Mouse (Mus musculus) hindbrain, embryonic 14.5 days (tissue): ENCODE measurements around the gene Fank1. TPM values are rescaled to one million over a fixed set of nuclear protein-coding genes. Genes with fewer than 3 reads are reported as not detected.

ENCODE experiments used
- ATAC-seq: fragments of 200-750 bp; cut with Nextera tagmentation; 2 replicates; pipeline ENCODE4 v1.8.0; 2017; ENCODE audit warnings: moderate number of reproducible peaks, mild to moderate bottlenecking, moderate TSS enrichment, moderate library complexity; ENCODE audit not compliant: low FRiP score
- DNase-seq: peaks from one replicate; pipeline ENCODE4 v3.0.0-alpha.2; 2015; ENCODE audit warnings: low spot score
- H3K27ac ChIP-seq: fragments of 300-500 bp; sonication (generic); 2 replicates; pipeline ENCODE4 v1.5.1; 2014; ENCODE audit warnings: mild to moderate bottlenecking, moderate library complexity
- H3K27me3 ChIP-seq: fragments of 300-500 bp; sonication (generic); 2 replicates; pipeline ENCODE4 v1.6.1; 2014; ENCODE audit warnings: mild to moderate bottlenecking, low read length, mixed read lengths; ENCODE audit not compliant: control insufficient read depth, insufficient read depth
- H3K36me3 ChIP-seq: fragments of 300-500 bp; sonication (generic); replicated peaks from 2 replicates; pipeline ENCODE4 v1.6.1; 2014; ENCODE audit not compliant: control insufficient read depth, insufficient read depth
- H3K4me1 ChIP-seq: fragments of 300-500 bp; sonication (generic); replicated peaks from 2 replicates; pipeline ENCODE4 v1.6.1; 2014; ENCODE audit warnings: antibody characterized with exemption, low read length, mixed read lengths; ENCODE audit not compliant: control insufficient read depth, insufficient read depth
- H3K4me2 ChIP-seq: fragments of 300-500 bp; sonication (generic); replicated peaks from 2 replicates; pipeline ENCODE4 v1.6.1; 2014; ENCODE audit warnings: mild to moderate bottlenecking, moderate library complexity
- H3K4me3 ChIP-seq: fragments of 300-500 bp; sonication (generic); replicated peaks from 2 replicates; pipeline ENCODE4 v1.5.1; 2014; ENCODE audit warnings: mild to moderate bottlenecking, low read length
- H3K9ac ChIP-seq: fragments of 300-500 bp; sonication (generic); 2 replicates; pipeline ENCODE4 v1.6.1; 2014
- H3K9me3 ChIP-seq: fragments of 300-500 bp; sonication (generic); 2 replicates; pipeline ENCODE4 v1.6.1; 2016; ENCODE audit warnings: low read length; ENCODE audit not compliant: control insufficient read depth
- WGBS: fragments of 180-500 bp; shearing (Covaris S2); extraction: QIAGEN DNeasy Blood & Tissue Kit; methylation state at CpG from one replicate; pipeline ENCODE4 v1.1.7; 2014; 5-methylcytosine and 5-hydroxymethylcytosine counted together
- polyA plus RNA-seq: library from polyadenylated mRNA; unstranded; fragments of >200 nt; fragmentation: Nextera tagmentation; extraction: Ambion mirVana; gene quantifications from 2 replicates; pipeline ENCODE4 v1.2.1, GENCODE M21; 2014

Gene Fank1
- polyA plus RNA-seq, result 4.7 and 6.1 TPM in 2 replicates

DNA sequence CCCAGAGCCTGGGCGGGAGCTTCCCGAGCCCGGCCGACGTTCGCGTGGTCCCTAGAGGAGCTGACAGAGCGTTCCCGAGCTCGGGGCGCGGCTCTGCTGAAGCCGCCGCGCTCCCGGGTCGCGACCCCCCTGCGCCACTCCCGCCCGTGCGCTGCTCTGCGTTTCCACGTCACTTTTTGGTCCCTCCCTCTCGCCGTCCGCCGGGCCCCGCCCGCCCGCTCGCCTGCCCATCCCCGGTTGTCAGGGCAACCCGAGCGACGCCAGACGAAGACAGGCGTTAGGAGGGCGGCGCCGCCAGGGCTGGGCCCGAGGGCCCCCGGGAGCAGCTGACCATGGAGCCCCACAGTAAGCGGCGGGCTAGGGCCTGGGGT lies at the start of gene Fank1:
Fank1 (plus strand) TSS at position 236 of the 371 bp plus-strand sequence.
- H3K4me2 ChIP-seq, result peak within 1 kb of the TSS; percentile 75
- WGBS, result 0% methylated on average over 33 of the region's 45 CpGs
- H3K9ac ChIP-seq, result peak within 1 kb of the TSS; percentile 74
- ATAC-seq (peak; percentile 90), DNase-seq (peak; percentile 82)
- H3K27ac ChIP-seq, result no peak within 1 kb of the TSS
- H3K9me3 ChIP-seq, result no peaks in the 10 kb centered on the region
- H3K4me3 ChIP-seq, result peak within 1 kb of the TSS; percentile 71
- no peaks in the 10 kb centered on the region for H3K36me3 ChIP-seq
- no peaks in the 10 kb centered on the region for H3K27me3 ChIP-seq
- H3K4me1 ChIP-seq, result peaks cover 14% of the 10 kb centered on the region

DNA sequence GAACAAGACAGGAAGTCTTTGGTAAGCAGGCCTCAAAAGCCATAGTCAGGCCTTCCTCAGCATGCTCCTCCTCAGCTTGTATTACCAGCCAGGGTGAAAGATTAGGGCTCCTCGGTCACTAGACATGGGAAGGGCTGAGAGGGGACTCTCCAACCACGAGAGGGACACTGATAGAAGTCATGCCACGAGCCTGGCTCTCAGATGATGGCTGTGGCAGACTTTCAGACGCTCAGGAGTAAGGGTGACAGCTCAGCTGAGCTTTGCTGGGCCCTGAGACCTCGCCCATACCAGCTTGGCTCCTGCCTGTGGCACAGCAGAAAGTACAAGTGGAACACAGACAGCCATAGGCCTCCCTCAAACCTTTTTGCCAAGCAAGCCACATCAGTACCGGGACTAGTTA lies 49.6 kb upstream of the Fank1 start:
- no peak overlapping the region for H3K9ac ChIP-seq
- H3K9me3 ChIP-seq, result no peaks in the 10 kb centered on the region
- no peak for DNase-seq
- H3K27me3 ChIP-seq, result no peaks in the 10 kb centered on the region
- no peak overlapping the region for H3K4me2 ChIP-seq
- H3K27ac ChIP-seq, result no peak overlapping the region
- 91% methylated on average over 6 of the region's 6 CpGs for WGBS
- no peaks in the 10 kb centered on the region for H3K4me1 ChIP-seq
- H3K36me3 ChIP-seq, result peaks cover 38% of the 10 kb centered on the region
- ATAC-seq, result no peak
- no peak overlapping the region for H3K4me3 ChIP-seq

DNA sequence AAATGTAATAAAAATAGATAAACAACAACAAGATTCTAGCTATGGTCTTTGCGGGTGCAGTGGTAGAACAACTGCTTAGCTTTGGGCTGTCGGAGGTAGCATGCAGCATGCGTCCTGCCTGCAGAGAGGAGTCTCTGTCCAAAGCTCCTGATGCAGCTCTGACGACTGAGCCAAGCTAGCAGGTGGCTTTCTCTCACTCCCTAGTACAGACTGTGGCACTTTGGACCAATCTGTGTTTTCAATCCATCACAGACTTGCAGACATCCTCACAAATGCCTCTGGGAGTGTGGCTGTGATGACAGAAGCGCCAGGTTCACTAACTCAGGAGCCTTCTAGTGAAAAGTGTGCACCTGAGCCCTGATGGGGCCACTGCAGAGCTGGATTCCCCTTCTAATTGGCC lies 47.3 kb upstream of the Fank1 start:
- Histone ChIP-seq H3K27me3 (no peaks in the 10 kb centered on the region), H3K4me2 (no peak overlapping the region), H3K4me3 (no peak overlapping the region), H3K36me3 (peaks cover 28% of the 10 kb centered on the region), H3K9me3 (no peaks in the 10 kb centered on the region), H3K27ac (no peak overlapping the region), H3K4me1 (no peaks in the 10 kb centered on the region), H3K9ac (no peak overlapping the region)
- ATAC-seq (no peak), DNase-seq (no peak)
- WGBS, result 75% methylated on average over 5 of the region's 5 CpGs

DNA sequence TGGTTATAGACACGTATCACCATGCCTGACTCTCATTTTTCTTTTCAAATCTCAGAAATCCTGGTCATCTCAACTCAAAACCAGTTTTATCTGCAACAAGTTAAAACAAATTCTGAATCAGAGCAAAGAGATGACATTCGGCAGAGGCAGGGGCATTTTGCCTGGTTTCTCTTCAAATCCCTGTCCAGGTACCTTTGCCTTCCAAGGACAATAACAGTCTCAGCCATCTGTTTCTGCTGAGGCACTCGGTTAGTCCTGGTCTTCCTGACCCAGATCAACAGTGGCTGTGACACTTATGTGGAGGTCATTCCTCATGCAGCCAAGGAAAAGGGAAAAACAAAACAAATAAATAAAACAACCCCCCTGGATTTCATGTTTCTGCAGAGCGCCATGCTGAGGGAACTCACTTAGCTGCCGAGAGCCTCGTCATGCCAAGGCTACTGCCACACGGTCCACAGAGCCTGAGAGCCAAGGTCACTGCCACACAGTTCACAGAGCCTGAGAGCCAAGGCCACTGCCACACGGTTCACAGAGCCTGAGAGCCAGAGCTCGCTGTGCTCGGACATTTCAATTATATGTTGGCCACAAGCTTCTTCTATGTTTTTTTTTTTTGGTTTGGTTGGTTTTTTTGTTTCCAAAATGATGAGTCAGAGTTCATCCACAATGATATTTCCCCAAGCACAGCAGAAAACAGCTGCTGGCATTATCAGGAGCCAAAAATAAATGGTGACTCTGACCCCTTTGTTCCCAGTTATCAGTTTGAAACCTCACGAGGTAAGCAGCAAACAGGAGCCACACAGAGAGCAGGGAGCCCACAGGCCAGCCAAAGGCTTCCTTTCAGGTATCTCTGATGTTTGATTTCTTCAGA lies 46.1 kb upstream of the Fank1 start:
- DNase-seq (no peak), ATAC-seq (no peak)
- H3K27ac ChIP-seq, result no peak overlapping the region
- 84% methylated on average over 11 of the region's 11 CpGs for WGBS
- H3K36me3 ChIP-seq, result peaks cover 24% of the 10 kb centered on the region; the same call in 1 of the 2 replicates
- no peak overlapping the region for H3K4me3 ChIP-seq
- no peak overlapping the region for H3K9ac ChIP-seq
- H3K9me3 ChIP-seq, result no peaks in the 10 kb centered on the region
- no peak overlapping the region for H3K4me2 ChIP-seq
- no peaks in the 10 kb centered on the region for H3K27me3 ChIP-seq
- H3K4me1 ChIP-seq, result no peaks in the 10 kb centered on the region

DNA sequence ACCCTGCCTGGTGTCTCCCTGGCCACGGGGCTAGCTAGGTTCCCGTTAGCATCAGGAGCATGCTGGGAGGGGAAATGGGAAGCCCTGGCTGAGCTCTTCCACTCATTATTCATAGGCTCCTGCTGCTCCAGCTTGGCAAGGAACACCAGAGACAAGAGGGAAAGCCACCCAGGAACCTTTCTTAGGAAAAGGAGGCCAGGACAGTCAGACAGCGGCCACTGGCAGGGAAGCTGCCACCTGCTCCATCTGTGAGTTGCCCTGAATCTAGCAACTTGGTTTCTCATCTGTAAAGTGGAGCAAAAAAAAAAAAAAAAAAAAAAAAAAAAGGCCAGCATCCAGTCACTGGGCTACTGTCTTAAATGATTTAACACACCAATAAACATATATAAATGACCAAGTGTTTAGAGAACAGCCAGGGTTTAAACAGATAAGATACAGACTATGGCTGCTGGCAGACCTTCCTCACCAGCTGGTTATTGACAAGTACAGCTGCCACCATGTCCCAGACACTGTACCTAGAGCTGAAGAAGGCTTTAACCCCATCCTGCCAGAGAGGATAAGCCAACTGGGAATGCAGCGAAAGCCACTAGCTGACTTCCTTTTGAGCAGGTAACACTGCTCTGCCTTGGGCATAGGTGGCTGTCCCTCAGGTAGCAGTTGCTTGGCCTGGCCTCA lies 44.6 kb upstream of the Fank1 start:
- ATAC-seq, result no peak; the same call in 1 of the 2 replicates
- no peak for DNase-seq
- Histone ChIP-seq H3K4me3 (no peak overlapping the region), H3K27ac (no peak overlapping the region), H3K4me2 (no peak overlapping the region), H3K4me1 (no peaks in the 10 kb centered on the region), H3K9ac (no peak overlapping the region), H3K27me3 (no peaks in the 10 kb centered on the region), H3K36me3 (peaks cover 26% of the 10 kb centered on the region), H3K9me3 (no peaks in the 10 kb centered on the region)
- WGBS, result 75% methylated on average over 4 of the region's 4 CpGs

DNA sequence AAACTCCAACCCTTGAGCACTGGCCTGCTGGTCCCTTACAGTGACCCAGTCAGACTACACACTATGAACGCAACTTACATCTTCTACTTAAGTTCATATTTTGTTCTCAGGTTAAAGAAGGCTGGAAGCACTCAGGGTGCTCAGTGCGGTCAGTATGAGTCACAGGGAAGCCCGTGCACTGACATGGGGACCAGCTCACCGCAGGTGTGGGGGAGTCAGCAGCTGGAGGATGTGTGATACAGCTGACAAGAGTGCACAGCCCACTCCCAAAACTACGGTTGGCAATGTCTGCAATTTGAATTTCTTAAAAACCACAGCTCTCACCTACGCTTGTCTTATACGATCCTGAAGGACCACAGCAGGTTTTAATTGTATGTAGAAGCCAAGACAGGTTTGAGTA lies 36.1 kb upstream of the Fank1 start:
- Histone ChIP-seq H3K36me3 (peaks cover 21% of the 10 kb centered on the region), H3K9me3 (no peaks in the 10 kb centered on the region), H3K4me2 (no peak overlapping the region), H3K4me1 (0 out of 2 replicates have a peak, but pooled peaks cover 2% of the 10 kb centered on the region), H3K4me3 (no peak overlapping the region), H3K27me3 (no peaks in the 10 kb centered on the region), H3K27ac (no peak overlapping the region), H3K9ac (no peak overlapping the region)
- DNase-seq (no peak), ATAC-seq (no peak)
- WGBS, result 96% methylated on average over 7 of the region's 7 CpGs

DNA sequence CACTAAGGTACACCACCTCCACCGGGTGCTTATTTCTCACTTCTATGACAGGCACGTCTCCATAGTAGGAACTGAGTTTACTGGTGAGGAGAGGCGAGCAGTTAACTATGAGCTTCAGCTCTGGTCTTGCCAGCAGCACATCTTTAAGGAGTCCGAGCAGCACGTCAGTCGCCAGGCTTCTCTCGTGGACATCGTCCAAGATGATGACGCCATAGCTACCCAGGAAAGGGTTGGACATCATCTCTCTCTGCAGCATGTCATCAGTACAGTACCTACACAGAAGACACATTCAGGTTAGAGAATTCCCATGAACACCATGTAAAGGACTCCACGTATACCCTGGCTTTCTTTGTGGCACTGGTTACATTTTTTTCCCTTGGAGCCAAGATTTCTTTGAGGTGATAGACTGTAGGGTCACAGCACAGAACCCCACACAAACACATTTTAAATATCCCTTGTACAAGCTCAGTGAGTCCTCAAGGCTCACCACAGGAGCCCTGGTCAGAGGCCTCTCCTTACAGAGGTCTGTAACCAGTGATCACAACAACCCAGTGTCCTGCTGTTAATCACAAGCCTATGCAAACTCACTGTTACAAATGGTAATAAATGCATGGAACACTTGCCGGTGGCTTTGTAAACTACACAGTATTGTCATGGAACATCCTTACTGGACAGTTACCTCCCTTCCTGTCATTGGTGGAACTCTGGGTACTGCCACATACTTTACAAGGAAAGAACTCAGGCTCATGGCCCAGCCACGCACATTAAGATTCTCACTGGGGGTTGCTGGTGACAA lies 33.9 kb upstream of the Fank1 start:
- Histone ChIP-seq H3K27me3 (no peaks in the 10 kb centered on the region), H3K4me3 (no peak overlapping the region), H3K36me3 (peaks cover 24% of the 10 kb centered on the region), H3K4me1 (0 out of 2 replicates have a peak, but pooled peaks cover 2% of the 10 kb centered on the region), H3K9me3 (no peaks in the 10 kb centered on the region), H3K4me2 (no peak overlapping the region), H3K27ac (no peak overlapping the region), H3K9ac (no peak overlapping the region)
- DNase-seq (no peak), ATAC-seq (no peak)
- WGBS, result 89% methylated on average over 12 of the region's 12 CpGs

DNA sequence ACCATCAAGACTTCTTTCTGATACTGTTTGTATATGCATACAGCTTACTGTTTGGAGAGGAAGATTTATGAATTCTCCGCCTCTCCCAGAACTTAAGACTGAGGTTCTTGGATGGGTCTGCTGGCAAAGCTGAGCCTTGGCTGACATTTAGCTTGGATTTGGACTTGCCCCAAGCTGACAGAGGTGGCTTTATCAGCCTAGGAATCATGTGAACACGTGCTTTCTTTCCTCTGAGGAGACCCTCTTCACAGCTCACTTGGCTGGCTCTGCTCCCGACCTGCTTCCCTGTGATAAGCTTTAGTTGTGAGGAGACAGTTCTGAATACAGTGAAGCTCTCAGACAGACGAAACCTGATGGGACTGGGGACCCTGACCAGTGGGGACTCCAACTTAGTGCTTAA lies 33.0 kb upstream of the Fank1 start:
- no peaks in the 10 kb centered on the region for H3K27me3 ChIP-seq
- peaks cover 31% of the 10 kb centered on the region for H3K36me3 ChIP-seq
- no peak overlapping the region for H3K27ac ChIP-seq
- ATAC-seq, result no peak
- no peak overlapping the region for H3K4me2 ChIP-seq
- H3K9ac ChIP-seq, result no peak overlapping the region
- 65% methylated on average over 4 of the region's 4 CpGs for WGBS
- no peak overlapping the region for H3K4me3 ChIP-seq
- DNase-seq, result no peak
- H3K9me3 ChIP-seq, result no peaks in the 10 kb centered on the region
- 0 out of 2 replicates have a peak, but pooled peaks cover 2% of the 10 kb centered on the region for H3K4me1 ChIP-seq

DNA sequence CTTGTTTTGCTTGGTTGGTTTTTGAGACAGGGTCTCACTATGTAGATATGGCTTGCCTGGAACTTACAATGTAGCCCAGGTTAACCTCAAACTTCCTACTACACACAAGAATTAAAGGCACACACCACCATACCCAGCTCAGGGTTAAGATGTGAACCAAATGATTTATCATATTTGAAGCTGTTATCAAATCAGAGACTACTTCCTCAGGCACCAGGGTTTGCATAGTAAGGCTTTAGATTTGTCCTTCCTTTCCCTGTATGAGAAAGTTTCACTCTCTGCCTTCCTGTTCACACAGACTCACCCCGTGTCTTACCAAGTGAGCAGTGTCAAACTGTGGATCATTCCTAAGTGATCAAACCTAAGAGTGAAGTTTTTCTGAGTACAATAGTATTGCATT lies 32.5 kb upstream of the Fank1 start:
- Histone ChIP-seq H3K27me3 (no peaks in the 10 kb centered on the region), H3K4me3 (no peak overlapping the region), H3K4me2 (no peak overlapping the region), H3K4me1 (0 out of 2 replicates have a peak, but pooled peaks cover 2% of the 10 kb centered on the region), H3K27ac (no peak overlapping the region), H3K36me3 (peaks cover 31% of the 10 kb centered on the region), H3K9me3 (no peaks in the 10 kb centered on the region), H3K9ac (no peak overlapping the region)
- DNase-seq (no peak), ATAC-seq (no peak)
- WGBS, result 92% methylated on average over 1 of the region's 1 CpGs
